Mouse (Mus musculus): Measurements from ENCODE around the gene Vmn1r75.

Gene Vmn1r75

DNA sequence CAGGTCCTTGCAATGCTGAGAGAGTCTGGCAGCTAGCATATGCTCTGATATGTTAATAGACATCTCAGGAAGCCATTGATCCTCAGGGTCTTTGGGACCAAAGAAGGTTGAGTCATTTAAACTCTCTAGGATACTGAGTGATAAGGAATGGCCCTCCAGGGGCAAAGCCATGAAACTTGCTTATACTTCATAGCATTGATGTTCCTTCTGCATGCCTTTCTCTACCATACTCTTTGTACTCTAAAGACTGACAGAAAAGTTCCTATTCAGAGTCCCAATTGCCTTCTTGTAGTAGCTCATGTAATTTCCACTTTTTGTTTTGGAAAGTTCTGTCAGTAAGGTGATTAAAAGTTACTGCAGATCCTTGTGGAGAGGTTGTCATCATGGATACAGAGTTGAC, at the start of gene Vmn1r75:
Vmn1r75 (plus strand) TSS at position 301 of the 400 bp plus-strand sequence.
- no peak for DNase-seq (ENCODE audit: low read depth, low spot score)

DNA sequence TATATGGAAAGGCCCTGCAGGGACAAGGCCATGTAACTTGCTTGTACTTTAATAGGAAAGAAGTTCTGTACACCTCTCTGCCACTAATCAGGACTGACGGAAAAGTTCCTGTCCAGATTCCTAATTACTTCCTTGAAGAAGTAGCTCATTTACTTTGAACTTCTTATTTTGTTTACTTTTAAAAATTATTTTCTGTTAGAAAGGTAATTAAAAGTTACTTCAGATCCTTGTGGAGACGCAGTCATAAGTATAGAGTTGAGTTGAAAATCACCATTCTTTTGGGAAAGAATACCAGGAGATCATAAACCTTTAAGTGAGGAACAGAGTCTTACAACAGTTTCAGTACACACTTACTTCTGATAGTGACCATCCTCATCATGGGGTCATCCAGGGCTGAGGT, 40.8 kb upstream of the Vmn1r75 start, which contains the start of gene Vmn1r74:
Vmn1r74 (plus strand) TSS at position 301 of the 400 bp plus-strand sequence.
- no peak for DNase-seq (ENCODE audit: low read depth, low spot score)
